Mouse (Mus musculus) limb, embryonic 15.5 days (tissue): ENCODE data around the gene Smyd2. TPM values are rescaled to one million over a fixed set of nuclear protein-coding genes. Genes with fewer than 3 reads are reported as not detected.

Experiments
- ATAC-seq: fragments of 200-750 bp; cut with Nextera tagmentation; 2 replicates; pipeline ENCODE4 v1.8.0; 2017; ENCODE audit warnings: low read depth, moderate TSS enrichment; ENCODE audit not compliant: insufficient number of reproducible peaks, low FRiP score, low TSS enrichment
- H3K27ac ChIP-seq: fragments of 300-500 bp; sonication (generic); 2 replicates; pipeline ENCODE4 v1.5.1; 2015; ENCODE audit warnings: moderate library complexity, mild to moderate bottlenecking, inconsistent platforms
- H3K27me3 ChIP-seq: fragments of 300-500 bp; sonication (generic); 2 replicates; pipeline ENCODE4 v1.6.1; 2015; ENCODE audit warnings: inconsistent platforms
- H3K36me3 ChIP-seq: fragments of 300-500 bp; sonication (generic); 2 replicates; pipeline ENCODE4 v1.6.1; 2015; ENCODE audit warnings: inconsistent platforms
- H3K4me1 ChIP-seq: fragments of 300-500 bp; sonication (generic); 2 replicates; pipeline ENCODE4 v1.6.1; 2015; ENCODE audit warnings: inconsistent platforms
- H3K4me2 ChIP-seq: fragments of 300-500 bp; sonication (generic); 2 replicates; pipeline ENCODE4 v1.6.1; 2015; ENCODE audit warnings: mild to moderate bottlenecking, inconsistent platforms
- H3K4me3 ChIP-seq: fragments of 300-500 bp; sonication (generic); 2 replicates; pipeline ENCODE4 v1.5.1; 2015; ENCODE audit warnings: mild to moderate bottlenecking, inconsistent platforms
- H3K9ac ChIP-seq: fragments of 300-500 bp; sonication (generic); 2 replicates; pipeline ENCODE4 v1.6.1; 2015; ENCODE audit warnings: inconsistent platforms
- H3K9me3 ChIP-seq: fragments of 300-500 bp; sonication (generic); 2 replicates; pipeline ENCODE4 v1.6.1; 2016; ENCODE audit warnings: inconsistent platforms
- WGBS: fragments of 180-500 bp; shearing (Covaris S2); methylation state at CpG from one replicate; pipeline ENCODE4 v1.1.7; 2015; 5-methylcytosine and 5-hydroxymethylcytosine counted together
- polyA plus RNA-seq: library from polyadenylated mRNA; unstranded; fragments of >200 nt; fragmentation: Nextera tagmentation; extraction: Ambion mirVana; gene quantifications from 2 replicates; pipeline ENCODE4 v1.2.1, GENCODE M21; 2015

Gene Smyd2
- polyA plus RNA-seq, 1 experiment from 2014 or later, result 84.2 TPM

DNA sequence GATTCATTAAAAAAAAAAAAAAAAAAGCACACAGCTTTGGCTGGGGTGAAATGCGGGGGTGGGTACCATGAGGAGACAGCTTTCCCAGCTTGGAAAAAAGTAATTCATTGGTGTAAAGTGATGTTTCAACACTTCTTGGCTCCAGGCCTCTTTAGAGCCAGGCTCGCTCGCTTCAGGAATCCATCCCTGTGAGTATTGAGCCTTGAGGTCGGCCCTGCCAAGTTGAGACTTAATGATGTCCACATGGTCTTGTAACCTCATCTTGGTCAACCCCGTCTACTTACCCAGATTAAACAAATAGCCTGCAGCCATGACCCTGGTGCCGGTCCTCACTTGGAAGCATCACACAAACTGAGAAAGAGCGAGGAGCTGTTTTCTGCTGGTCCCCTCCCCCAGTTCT is 69.7 kb downstream of the Smyd2 start:
- Histone ChIP-seq H3K9ac (no peak overlapping the region), H3K4me3 (no peak overlapping the region), H3K36me3 (peaks cover 83% of the 10 kb centered on the region), H3K27ac (peak overlapping the region; percentile 65; the same call in 1 of the 2 replicates), H3K27me3 (no peaks in the 10 kb centered on the region), H3K9me3 (no peaks in the 10 kb centered on the region), H3K4me1 (peaks cover 5% of the 10 kb centered on the region), H3K4me2 (no peak overlapping the region)
- WGBS, result 39% methylated on average over 7 of the region's 7 CpGs
- ATAC-seq, result peak; percentile 46

DNA sequence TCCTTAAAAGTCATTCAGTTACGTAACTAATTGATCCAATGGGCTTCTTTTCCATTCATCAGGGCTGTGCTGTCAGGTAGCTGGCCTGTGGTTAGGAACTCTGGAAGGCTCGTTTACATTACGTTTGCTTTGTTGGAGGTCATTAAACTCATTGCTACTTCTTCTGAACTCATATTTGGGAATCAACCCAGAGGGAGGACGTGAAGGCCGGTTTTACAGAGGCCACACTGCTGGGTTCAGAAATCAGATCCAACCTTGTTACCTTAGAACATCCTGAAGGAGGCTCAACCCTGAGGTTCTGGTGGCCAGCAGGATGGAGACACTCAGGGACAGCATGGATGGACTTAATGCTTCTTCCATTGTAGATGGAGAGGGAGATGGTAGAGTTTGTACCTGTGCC is 70.1 kb downstream of the Smyd2 start:
- Histone ChIP-seq H3K4me1 (peaks cover 5% of the 10 kb centered on the region), H3K9ac (no peak overlapping the region), H3K36me3 (peaks cover 83% of the 10 kb centered on the region), H3K4me3 (no peak overlapping the region), H3K9me3 (no peaks in the 10 kb centered on the region), H3K4me2 (no peak overlapping the region), H3K27ac (peak overlapping the region; percentile 65; the same call in 1 of the 2 replicates), H3K27me3 (no peaks in the 10 kb centered on the region)
- 50% methylated on average over 5 of the region's 5 CpGs for WGBS
- ATAC-seq, result no peak

DNA sequence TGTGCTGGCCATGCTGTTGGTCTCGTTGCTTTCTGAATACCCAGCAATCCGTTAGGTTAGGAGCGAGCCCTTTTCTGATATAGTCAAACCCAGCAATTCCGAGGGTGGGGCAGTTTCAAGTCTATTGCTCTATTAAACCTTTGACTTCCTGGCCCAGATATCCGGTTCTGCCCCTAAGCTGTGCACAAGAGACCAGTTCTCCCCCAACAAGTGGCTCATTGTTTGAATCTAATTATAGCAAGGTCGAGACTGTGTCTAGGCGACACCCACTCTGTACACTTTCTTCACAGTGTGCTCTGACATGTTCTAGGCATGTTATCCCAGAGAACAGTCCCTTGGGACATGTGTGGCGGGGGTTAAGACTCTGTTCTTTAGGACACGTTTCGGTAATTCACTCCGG is 72.6 kb downstream of the Smyd2 start:
- Histone ChIP-seq H3K27ac (no peak overlapping the region), H3K9ac (no peak overlapping the region), H3K4me3 (no peak overlapping the region)

DNA sequence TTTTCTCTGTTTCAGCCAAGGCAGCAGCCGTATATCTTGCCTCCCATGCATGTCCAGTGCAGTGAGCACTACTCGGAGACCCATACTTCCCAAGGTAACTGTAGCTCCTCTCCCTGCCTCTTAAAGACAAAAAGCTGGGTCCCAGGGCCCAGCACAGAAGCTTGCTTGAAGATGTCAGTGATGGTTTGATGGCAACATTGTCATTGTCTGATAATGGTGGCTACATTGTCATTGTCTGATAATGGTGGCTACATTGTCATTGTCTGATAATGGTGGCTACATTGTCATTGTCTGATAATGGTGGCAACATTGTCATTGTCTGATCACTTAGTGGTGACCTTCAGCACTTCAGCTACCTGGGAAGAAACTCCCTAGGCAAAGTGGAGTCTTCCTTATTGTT is 75.8 kb downstream of the Smyd2 start:
- H3K4me2 ChIP-seq, result no peak overlapping the region
- 85% methylated on average over 2 of the region's 2 CpGs for WGBS
- H3K9me3 ChIP-seq, result no peaks in the 10 kb centered on the region
- H3K4me3 ChIP-seq, result no peak overlapping the region
- H3K27ac ChIP-seq, result no peak overlapping the region
- ATAC-seq, result no peak
- H3K4me1 ChIP-seq, result no peaks in the 10 kb centered on the region
- peaks cover 77% of the 10 kb centered on the region for H3K36me3 ChIP-seq
- no peak overlapping the region for H3K9ac ChIP-seq
- no peaks in the 10 kb centered on the region for H3K27me3 ChIP-seq

More for the DNA sequence above, 72.6 kb downstream of the Smyd2 start:
- 63% methylated on average over 11 of the region's 11 CpGs for WGBS
- Histone ChIP-seq H3K9me3 (no peaks in the 10 kb centered on the region), H3K27me3 (no peaks in the 10 kb centered on the region), H3K4me2 (no peak overlapping the region), H3K36me3 (peaks cover 73% of the 10 kb centered on the region), H3K4me1 (peaks cover 5% of the 10 kb centered on the region)
- no peak for ATAC-seq

DNA sequence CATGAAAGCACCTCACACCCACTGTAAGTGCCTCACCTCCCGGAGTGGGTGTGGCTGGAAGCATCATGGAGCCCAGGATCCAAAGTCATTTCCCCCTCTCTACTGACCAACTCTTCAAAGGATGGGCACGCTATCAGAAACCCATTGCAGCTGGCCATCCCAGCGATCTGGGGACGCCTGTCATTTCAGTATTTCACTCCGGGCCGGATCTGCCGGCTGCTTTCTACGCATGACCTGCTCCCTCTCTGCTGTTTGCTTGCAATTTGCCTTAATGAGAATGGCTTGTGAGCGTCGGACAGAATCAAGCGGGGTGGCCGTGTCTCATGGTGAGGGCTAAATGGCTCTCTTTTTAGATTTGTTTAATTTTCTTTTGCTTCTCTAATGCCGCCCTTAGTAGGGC is 88.0 kb downstream of the Smyd2 start:
- ATAC-seq, result no peak
- no peak overlapping the region for H3K4me3 ChIP-seq
- no peak overlapping the region for H3K9ac ChIP-seq
- H3K4me1 ChIP-seq, result peaks cover 13% of the 10 kb centered on the region
- H3K36me3 ChIP-seq, result peaks cover 46% of the 10 kb centered on the region
- H3K27me3 ChIP-seq, result no peaks in the 10 kb centered on the region
- no peak overlapping the region for H3K27ac ChIP-seq
- H3K9me3 ChIP-seq, result no peaks in the 10 kb centered on the region
- no peak overlapping the region for H3K4me2 ChIP-seq
- 74% methylated on average over 13 of the region's 13 CpGs for WGBS

DNA sequence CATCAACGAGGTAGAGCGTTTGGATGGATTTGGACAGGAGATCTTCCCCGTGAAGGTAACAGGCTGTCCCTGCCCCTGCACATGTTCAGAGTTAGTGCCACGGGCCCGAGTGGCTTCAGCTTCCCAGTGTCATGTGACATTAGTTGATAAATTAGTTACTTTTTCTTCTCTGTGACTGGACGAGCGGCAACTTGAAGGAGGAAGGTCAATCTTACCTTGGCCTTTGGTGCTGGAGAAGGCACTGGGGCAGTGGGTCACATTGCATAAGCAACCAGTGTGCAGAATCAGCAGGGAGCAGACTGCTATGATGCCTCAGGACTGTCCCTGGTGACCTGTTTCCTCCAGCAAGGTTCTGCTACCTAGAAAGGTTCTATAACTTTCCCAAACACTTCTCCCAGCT is 88.8 kb downstream of the Smyd2 start:
- no peaks in the 10 kb centered on the region for H3K9me3 ChIP-seq
- H3K4me2 ChIP-seq, result no peak overlapping the region
- no peak overlapping the region for H3K9ac ChIP-seq
- no peak overlapping the region for H3K4me3 ChIP-seq
- ATAC-seq, result no peak
- H3K27ac ChIP-seq, result no peak overlapping the region
- WGBS, result 67% methylated on average over 7 of the region's 7 CpGs
- no peaks in the 10 kb centered on the region for H3K27me3 ChIP-seq
- H3K36me3 ChIP-seq, result peaks cover 46% of the 10 kb centered on the region
- H3K4me1 ChIP-seq, result peaks cover 13% of the 10 kb centered on the region

DNA sequence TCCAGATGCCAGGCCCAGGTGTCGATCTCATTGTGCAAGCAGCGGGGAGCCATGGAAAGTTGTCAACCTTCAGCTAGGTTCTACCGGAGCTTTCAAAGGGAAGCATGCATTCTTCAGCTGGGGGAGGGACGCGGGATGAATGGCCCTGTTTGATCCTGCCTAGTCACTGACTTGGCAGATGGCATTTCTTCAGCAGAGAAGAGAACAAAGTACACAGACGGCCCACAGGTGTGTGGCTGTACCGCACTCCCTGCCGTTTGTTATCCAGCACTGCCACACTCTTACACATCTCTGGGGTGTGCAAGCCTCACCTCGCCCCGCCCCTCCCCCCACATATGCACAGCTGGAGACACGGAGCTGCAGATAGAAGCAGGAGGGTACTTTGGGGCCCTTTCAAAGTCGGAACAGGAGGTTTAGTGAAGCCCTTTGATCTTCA is 91.3 kb downstream of the Smyd2 start:
- Histone ChIP-seq H3K27me3 (no peaks in the 10 kb centered on the region), H3K4me3 (no peak overlapping the region), H3K9me3 (no peaks in the 10 kb centered on the region), H3K36me3 (peaks cover 47% of the 10 kb centered on the region), H3K4me1 (peaks cover 13% of the 10 kb centered on the region), H3K27ac (peak overlapping the region; percentile 33; the same call in 1 of the 2 replicates), H3K4me2 (no peak overlapping the region), H3K9ac (no peak overlapping the region)
- ATAC-seq, result no peak
- 8% methylated on average over 12 of the region's 12 CpGs for WGBS

Other genes with a start within 250 kb of the Smyd2 start
- 65.1 and 65.8 TPM in 2 replicates for gene Cenpf, start 234.3 kb downstream of the Smyd2 start, polyA plus RNA-seq
- gene Ptpn14, start 194.1 kb downstream of the Smyd2 start, polyA plus RNA-seq, result 11.8 and 12.9 TPM in 2 replicates
- gene Prox1, start 248.4 kb upstream of the Smyd2 start, polyA plus RNA-seq, result 2.1 and 2.6 TPM in 2 replicates